16 mouse cellular contexts compared by ENCODE assay signal in the genomic region with DNA sequence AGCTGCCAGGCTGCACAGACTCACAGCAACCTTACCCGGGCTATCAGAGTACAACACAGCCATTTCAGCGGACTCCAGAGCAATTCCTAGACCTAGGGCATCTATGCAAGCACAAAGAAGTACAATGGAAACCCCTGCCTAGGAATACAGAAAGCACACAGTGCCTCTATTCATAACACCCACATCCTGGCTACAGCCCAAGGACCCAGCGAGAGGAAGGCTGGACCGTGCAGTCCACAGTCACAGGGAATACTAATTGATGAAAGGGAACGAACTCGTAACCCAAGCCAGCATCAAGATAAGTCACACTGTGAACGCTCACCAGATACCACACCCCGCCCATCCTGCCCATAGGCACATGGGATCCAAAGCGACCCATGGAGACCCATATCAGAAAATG. TPM values are rescaled to one million over a fixed set of nuclear protein-coding genes. Genes with fewer than 3 reads are reported as not detected.
A peak's percentile ranks its signal among the peaks of the same experiment; 100 is the strongest.
DNase-seq lines count a peak whose midpoint lies in the region; ATAC-seq lines count a peak whose summit lies in the region.
"Had no signal": no experiment of that assay in that cellular context is flagged by ENCODE, and none has a peak within 500 bp of the region (broad histone marks: within the 10 kb centered on the region; RNA-seq: fewer than 3 reads in every experiment).

No protein-coding gene starts in this region.

- peaks cover 56% of the 10 kb centered on the region for H3K36me3 ChIP-seq in kidney, embryonic 15.5 days
- H3K36me3 ChIP-seq in hindbrain, embryonic 15.5 days, result peaks cover 28% of the 10 kb centered on the region

- no peak overlapping the region for H3K4me3 ChIP-seq in kidney, embryonic 15.5 days (replicated peaks)
- no peak overlapping the region for H3K4me3 ChIP-seq in hindbrain, embryonic 15.5 days
- H3K4me3 ChIP-seq: embryonic facial prominence, embryonic 12.5 days; limb, embryonic 13.5 days had no signal

- WGBS in kidney, embryonic 15.5 days, result 78% methylated on average over 9 of the region's 9 CpGs
- WGBS in hindbrain, embryonic 15.5 days, result 56% methylated on average over 9 of the region's 9 CpGs

- no peaks in the 10 kb centered on the region for H3K27me3 ChIP-seq in kidney, embryonic 15.5 days
- H3K27me3 ChIP-seq in hindbrain, embryonic 15.5 days, result no peaks in the 10 kb centered on the region
- H3K27me3 ChIP-seq: embryonic facial prominence, embryonic 12.5 days; limb, embryonic 13.5 days had no signal

- no peak for ATAC-seq in kidney, embryonic 15.5 days (replicated peaks; ENCODE audit: low FRiP score)
- 0 out of 2 replicates have a peak, but pooled peaks have one; percentile 36 for ATAC-seq in hindbrain, embryonic 15.5 days (ENCODE audit: low FRiP score, low read depth)
- ATAC-seq: inflammation-experienced regulatory T-cells, adult 6 months had no signal

- H3K9ac ChIP-seq in kidney, embryonic 15.5 days, result no peak overlapping the region
- H3K9ac ChIP-seq in hindbrain, embryonic 15.5 days, result no peak overlapping the region
- H3K9ac ChIP-seq: embryonic facial prominence, embryonic 12.5 days; limb, embryonic 13.5 days had no signal

- H3K4me2 ChIP-seq in kidney, embryonic 15.5 days, result no peak overlapping the region
- H3K4me2 ChIP-seq in hindbrain, embryonic 15.5 days, result peak overlapping the region; percentile 23; the same call in 1 of the 2 replicates
- H3K4me2 ChIP-seq: embryonic facial prominence, embryonic 12.5 days; heart, embryonic 11.5 days; limb, embryonic 13.5 days had no signal

- peaks cover 33% of the 10 kb centered on the region for H3K4me1 ChIP-seq in kidney, embryonic 15.5 days
- H3K4me1 ChIP-seq in hindbrain, embryonic 15.5 days (replicated peaks), result peaks cover 36% of the 10 kb centered on the region

- H3K27ac ChIP-seq in kidney, embryonic 15.5 days, result 0 out of 2 replicates have a peak overlapping the region, but pooled peaks have one; percentile 11
- peak overlapping the region; percentile 56; the same call in 1 of the 2 replicates for H3K27ac ChIP-seq in hindbrain, embryonic 15.5 days (replicated peaks)
- H3K27ac ChIP-seq: embryonic facial prominence, embryonic 12.5 days; limb, embryonic 13.5 days had no signal

- DNase-seq in kidney, postnatal 10 days, result no peak
- DNase-seq in urinary bladder, postnatal 14 days (ENCODE audit: low spot score), result peak; percentile 13
- DNase-seq in urinary bladder, adult 2 months (ENCODE audit: low spot score), result no peak
- peak; percentile 74 for DNase-seq in testis, postnatal 14 days (ENCODE audit: low spot score)
- no peak for DNase-seq in lung, postnatal 36 days
- DNase-seq in urinary bladder, postnatal 10 days (ENCODE audit: low spot score), result no peak
- DNase-seq: cerebellum, adult 11 months; kidney, postnatal 36 days; lung, adult 2 months; thymus, postnatal 4 days had no signal

- no peaks in the 10 kb centered on the region for H3K9me3 ChIP-seq in kidney, embryonic 15.5 days (replicated peaks)
- no peaks in the 10 kb centered on the region for H3K9me3 ChIP-seq in hindbrain, embryonic 15.5 days
- H3K9me3 ChIP-seq: embryonic facial prominence, embryonic 12.5 days; limb, embryonic 13.5 days had no signal

RNA-seq across cellular contexts. Expression of a gene that starts 3.4 kb away (rescaled TPM):
- 760 and 766 TPM in 2 replicates for polyA plus RNA-seq in kidney, embryonic 15.5 days (2015; fragmentation: Nextera tagmentation; extraction: Ambion mirVana)
- polyA plus RNA-seq in urinary bladder, adult 2 months (2012; rRNA removed), result 416 and 521 TPM in 2 replicates
- polyA plus RNA-seq in hindbrain, embryonic 15.5 days (2015; fragmentation: Nextera tagmentation; extraction: Ambion mirVana), result 1,065 and 1,090 TPM in 2 replicates

RNA-seq across cellular contexts. Expression of a gene that starts 34.9 kb away (rescaled TPM):
- 14.2 and 15.9 TPM in 2 replicates for polyA plus RNA-seq in kidney, embryonic 15.5 days (2015; fragmentation: Nextera tagmentation; extraction: Ambion mirVana)
- polyA plus RNA-seq in urinary bladder, adult 2 months (2012; rRNA removed), result 35.6 and 36.4 TPM in 2 replicates
- 1.3 and 2.4 TPM in 2 replicates for polyA plus RNA-seq in hindbrain, embryonic 15.5 days (2015; fragmentation: Nextera tagmentation; extraction: Ambion mirVana)

Comparison
In these comparisons a context has a peak if more than half of its experiments do, and no peak if none do; other contexts are left out.
1. DNase-seq: peak in urinary bladder, postnatal 14 days (single experiment) and testis, postnatal 14 days (single experiment); none in kidney, postnatal 10 days (single experiment), urinary bladder, adult 2 months (single experiment), lung, postnatal 36 days (single experiment) and urinary bladder, postnatal 10 days (single experiment).